Mouse (Mus musculus): ENCODE measurements around the gene Luc7l2.
"Not testable (repeated sequence)": the region's sequence is repeated elsewhere in the genome, so short reads cannot be mapped to it uniquely, and the experiment has no call there.

Gene Luc7l2

GRCm38 (mm10) chr6:38551062-38551988 lies at the start of gene Luc7l2:
TSS of gene Luc7l2 (plus strand) at chr6:38551334.
- peak; percentile 100 for DNase-seq

GRCm38 (mm10) chr6:38512096-38512495 lies 39.0 kb upstream of the Luc7l2 start:
- peak; percentile 15 for DNase-seq

GRCm38 (mm10) chr6:38512830-38513229 lies 38.3 kb upstream of the Luc7l2 start:
- DNase-seq, result peak; percentile 46

GRCm38 (mm10) chr6:38515201-38515600 lies 35.9 kb upstream of the Luc7l2 start:
- DNase-seq, result peak; percentile 53

- no peak for DNase-seq
Measured at GRCm38 (mm10) chr6:38523851-38524250, 27.3 kb upstream of the Luc7l2 start.

GRCm38 (mm10) chr6:38531211-38531820 lies 19.8 kb upstream of the Luc7l2 start:
- peak; percentile 90 for DNase-seq

GRCm38 (mm10) chr6:38532500-38533420 lies 18.4 kb upstream of the Luc7l2 start:
- peak; percentile 90 for DNase-seq

GRCm38 (mm10) chr6:38533428-38534405 lies 17.4 kb upstream of the Luc7l2 start, which contains the start of gene Fmc1:
TSS of gene Fmc1 (plus strand) at chr6:38533502.
- DNase-seq, result peak; percentile 100

GRCm38 (mm10) chr6:38534640-38535365 lies 16.3 kb upstream of the Luc7l2 start:
- peak; percentile 100 for DNase-seq

GRCm38 (mm10) chr6:38535366-38535690 lies 15.8 kb upstream of the Luc7l2 start:
- no peak for DNase-seq

- peak; percentile 10 for DNase-seq
Measured at GRCm38 (mm10) chr6:38535788-38536187, 15.3 kb upstream of the Luc7l2 start.

GRCm38 (mm10) chr6:38544141-38544540 lies 7.0 kb upstream of the Luc7l2 start:
- DNase-seq, result not testable (repeated sequence)

- peak; percentile 25 for DNase-seq
Measured at GRCm38 (mm10) chr6:38547005-38547404, 4.1 kb upstream of the Luc7l2 start.

- DNase-seq, result peak; percentile 36
Measured at GRCm38 (mm10) chr6:38547707-38548106, 3.4 kb upstream of the Luc7l2 start.

GRCm38 (mm10) chr6:38548595-38548994 lies 2.5 kb upstream of the Luc7l2 start:
- peak; percentile 82 for DNase-seq

- DNase-seq, result peak; percentile 89
Measured at GRCm38 (mm10) chr6:38549840-38550239, 1.3 kb upstream of the Luc7l2 start.

GRCm38 (mm10) chr6:38550250-38551061 lies 678 bp upstream of the Luc7l2 start:
- DNase-seq, result peak; percentile 98

- DNase-seq, result peak; percentile 100
Measured at GRCm38 (mm10) chr6:38551989-38552635, 978 bp downstream of the Luc7l2 start.

GRCm38 (mm10) chr6:38552636-38553000 lies 1.5 kb downstream of the Luc7l2 start:
- DNase-seq, result no peak

GRCm38 (mm10) chr6:38576096-38576495 lies 25.0 kb downstream of the Luc7l2 start:
- no peak for DNase-seq
